Mouse (Mus musculus): ENCODE results near the gene Gm10697. TPM values are rescaled to one million over a fixed set of nuclear protein-coding genes. Genes with fewer than 3 reads are reported as not detected.
"Not testable (repeated sequence)": the region's sequence is repeated elsewhere in the genome, so short reads cannot be mapped to it uniquely, and the experiment has no call there.

Gene Gm10697
- not detected in 2 replicates for polyA plus RNA-seq (2015; fragmentation: Nextera tagmentation; extraction: Ambion mirVana)

DNA sequence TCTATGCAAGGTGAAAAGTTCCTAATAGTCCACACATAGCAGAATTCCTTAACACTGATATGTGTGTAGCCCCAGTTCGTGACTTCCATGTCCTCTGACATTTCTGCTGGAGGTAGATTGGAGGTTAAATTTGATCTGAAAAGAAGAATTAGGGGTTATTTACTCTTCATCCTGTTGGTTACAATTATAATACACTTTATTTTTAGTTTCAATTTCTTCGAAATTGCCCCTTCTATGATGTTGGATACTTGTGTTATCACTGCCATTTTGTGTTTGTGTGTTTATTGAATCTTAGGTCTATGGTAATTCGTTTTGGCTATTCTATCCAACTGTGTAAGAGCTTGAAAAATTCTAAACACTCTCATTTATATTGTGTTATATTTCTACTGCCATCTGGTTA, at the start of gene Gm10697:
Gene Gm10697 (minus strand): TSS at position 101 of the 400 bp plus-strand sequence.
- not testable (repeated sequence) for H3K27me3 ChIP-seq (ENCODE audit: control insufficient read depth, insufficient read depth, low read depth, low read length); H3K36me3 ChIP-seq (ENCODE audit: control insufficient read depth, insufficient read depth); H3K4me3 ChIP-seq (ENCODE audit: low read depth, low read length); H3K4me2 ChIP-seq (ENCODE audit: low read depth, low read length); H3K9ac ChIP-seq (ENCODE audit: low read depth, low read length); ATAC-seq (ENCODE audit: low read depth); H3K4me1 ChIP-seq (ENCODE audit: control insufficient read depth, low read depth, low read length); H3K27ac ChIP-seq (ENCODE audit: low read length); H3K9me3 ChIP-seq (replicated peaks; ENCODE audit: control insufficient read depth, low read length)
- 60% methylated on average over 1 of the region's 3 CpGs for WGBS (ENCODE audit: insufficient replicate concordance)

DNA sequence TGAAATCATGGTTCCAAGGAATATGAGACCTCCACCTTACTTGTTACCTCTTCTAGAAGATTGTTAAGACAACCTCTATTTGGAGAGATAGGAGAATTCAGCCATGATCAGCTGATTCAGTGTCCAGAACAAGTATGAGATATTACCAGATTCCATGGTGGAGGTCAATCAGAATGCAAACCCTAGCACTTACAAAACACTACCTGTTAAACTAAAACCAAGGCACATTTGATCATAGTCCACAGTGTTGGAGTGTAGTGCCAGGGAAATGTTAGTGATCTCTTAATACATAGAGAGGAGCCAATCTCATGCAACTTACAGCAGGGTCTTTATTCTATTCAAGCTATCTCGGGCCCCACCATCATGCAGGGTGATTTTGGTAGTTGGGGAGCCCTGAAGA, 42.6 kb upstream of the Gm10697 start:
- WGBS (ENCODE audit: insufficient replicate concordance), result 16% methylated on average over 1 of the region's 1 CpGs

DNA sequence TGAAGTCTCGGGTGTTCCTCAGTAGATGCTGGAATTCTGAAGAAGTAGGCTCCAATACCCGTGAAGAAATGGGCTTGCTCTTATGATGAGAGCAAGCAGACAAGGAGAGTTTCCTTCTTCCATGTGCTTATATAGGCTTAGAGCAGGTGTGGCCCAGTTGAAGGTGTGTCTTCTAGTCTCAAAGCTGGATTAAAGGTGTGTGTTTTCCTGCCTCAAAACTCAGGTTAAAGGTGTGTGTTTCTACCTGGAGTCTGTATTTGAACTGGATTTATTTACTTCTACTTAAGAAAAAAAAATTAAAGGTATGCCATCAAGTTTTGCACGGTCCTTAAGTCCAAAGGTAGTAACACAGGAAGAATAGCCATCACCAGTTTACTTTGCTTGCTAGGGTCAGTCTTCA, 17.7 kb downstream of the Gm10697 start, which contains the start of gene Gm9125:
Gene Gm9125 (minus strand): TSS at position 101 of the 400 bp plus-strand sequence.
- not testable (repeated sequence) for H3K27ac ChIP-seq (ENCODE audit: low read length)

More for the DNA sequence above, 42.6 kb upstream of the Gm10697 start:
- not testable (repeated sequence) for H3K9me3 ChIP-seq (replicated peaks; ENCODE audit: control insufficient read depth, low read length); H3K36me3 ChIP-seq (ENCODE audit: control insufficient read depth, insufficient read depth); H3K9ac ChIP-seq (ENCODE audit: low read depth, low read length); H3K4me2 ChIP-seq (ENCODE audit: low read depth, low read length); H3K27me3 ChIP-seq (ENCODE audit: control insufficient read depth, insufficient read depth, low read depth, low read length); H3K27ac ChIP-seq (ENCODE audit: low read length); H3K4me1 ChIP-seq (ENCODE audit: control insufficient read depth, low read depth, low read length); ATAC-seq (ENCODE audit: low read depth); H3K4me3 ChIP-seq (ENCODE audit: low read depth, low read length)

DNA sequence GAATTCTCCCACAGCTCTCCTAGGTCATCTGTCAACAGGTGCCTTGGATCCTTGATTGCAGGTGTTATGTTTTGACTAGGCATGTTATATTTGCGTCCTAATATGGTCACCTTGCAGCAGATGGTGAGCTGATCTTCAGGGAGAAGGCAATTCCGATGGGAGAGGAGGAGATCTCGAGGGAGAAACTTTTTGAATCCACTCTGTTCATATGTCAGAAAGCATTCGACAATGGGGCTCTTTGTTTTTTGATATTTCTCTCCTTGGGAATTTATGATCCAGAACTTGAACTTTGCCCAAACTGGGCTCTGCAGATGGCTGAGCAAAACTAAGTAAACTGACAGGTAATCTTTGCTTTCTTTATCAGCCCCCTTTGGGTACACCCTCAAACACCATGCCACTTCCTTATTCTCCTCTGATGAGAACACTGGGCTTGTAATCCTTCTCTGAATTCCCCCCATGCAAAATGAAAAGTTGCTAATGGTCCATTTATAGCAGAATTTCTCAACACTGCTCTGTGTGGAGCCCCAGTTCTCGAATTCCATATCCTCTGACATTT, 22.8 kb downstream of the Gm10697 start:
- not testable (repeated sequence) for ATAC-seq (ENCODE audit: low read depth); H3K9ac ChIP-seq (ENCODE audit: low read depth, low read length); H3K4me1 ChIP-seq (ENCODE audit: control insufficient read depth, low read depth, low read length); H3K27ac ChIP-seq (ENCODE audit: low read length); H3K4me2 ChIP-seq (ENCODE audit: low read depth, low read length); H3K4me3 ChIP-seq (ENCODE audit: low read depth, low read length); H3K9me3 ChIP-seq (replicated peaks; ENCODE audit: control insufficient read depth, low read length); H3K27me3 ChIP-seq (ENCODE audit: control insufficient read depth, insufficient read depth, low read depth, low read length); H3K36me3 ChIP-seq (ENCODE audit: control insufficient read depth, insufficient read depth)
- WGBS (ENCODE audit: insufficient replicate concordance), result no CpG with 5 or more reads among the region's 5 CpGs

More for the DNA sequence above, 17.7 kb downstream of the Gm10697 start, which contains the start of gene Gm9125:
- H3K27me3 ChIP-seq (ENCODE audit: control insufficient read depth, insufficient read depth, low read depth, low read length); H3K9me3 ChIP-seq (replicated peaks; ENCODE audit: control insufficient read depth, low read length); H3K36me3 ChIP-seq (ENCODE audit: control insufficient read depth, insufficient read depth); H3K4me2 ChIP-seq (ENCODE audit: low read depth, low read length); H3K9ac ChIP-seq (ENCODE audit: low read depth, low read length); H3K4me1 ChIP-seq (ENCODE audit: control insufficient read depth, low read depth, low read length); ATAC-seq (ENCODE audit: low read depth); H3K4me3 ChIP-seq (ENCODE audit: low read depth, low read length): not testable (repeated sequence)
- 61% methylated on average over 1 of the region's 3 CpGs for WGBS (ENCODE audit: insufficient replicate concordance)

DNA sequence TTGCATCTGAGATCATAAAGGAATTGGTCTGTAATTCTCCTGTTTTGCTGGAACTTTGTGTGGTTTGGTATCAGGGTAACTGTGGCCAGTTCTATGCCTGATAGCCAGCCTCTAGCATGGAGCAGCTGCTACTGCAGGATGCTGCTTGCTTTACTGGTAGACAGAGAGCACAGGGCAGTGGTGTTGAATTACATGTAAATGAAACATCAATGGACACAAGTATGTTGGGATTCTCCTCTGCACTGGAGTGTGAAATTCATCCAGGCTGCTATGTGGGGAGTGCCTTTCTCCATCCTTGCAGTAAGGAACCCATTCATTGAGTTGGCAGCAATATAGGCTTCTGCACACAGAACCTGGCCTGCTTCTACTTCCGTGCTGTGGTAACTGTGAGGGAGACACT, 34.2 kb downstream of the Gm10697 start:
- not testable (repeated sequence) for H3K4me1 ChIP-seq (ENCODE audit: control insufficient read depth, low read depth, low read length); H3K4me3 ChIP-seq (ENCODE audit: low read depth, low read length); H3K27me3 ChIP-seq (ENCODE audit: control insufficient read depth, insufficient read depth, low read depth, low read length); H3K4me2 ChIP-seq (ENCODE audit: low read depth, low read length); H3K27ac ChIP-seq (ENCODE audit: low read length); ATAC-seq (ENCODE audit: low read depth); H3K9me3 ChIP-seq (replicated peaks; ENCODE audit: control insufficient read depth, low read length); H3K9ac ChIP-seq (ENCODE audit: low read depth, low read length); H3K36me3 ChIP-seq (ENCODE audit: control insufficient read depth, insufficient read depth)
- WGBS (ENCODE audit: insufficient replicate concordance), result 53% methylated on average over 1 of the region's 1 CpGs

DNA sequence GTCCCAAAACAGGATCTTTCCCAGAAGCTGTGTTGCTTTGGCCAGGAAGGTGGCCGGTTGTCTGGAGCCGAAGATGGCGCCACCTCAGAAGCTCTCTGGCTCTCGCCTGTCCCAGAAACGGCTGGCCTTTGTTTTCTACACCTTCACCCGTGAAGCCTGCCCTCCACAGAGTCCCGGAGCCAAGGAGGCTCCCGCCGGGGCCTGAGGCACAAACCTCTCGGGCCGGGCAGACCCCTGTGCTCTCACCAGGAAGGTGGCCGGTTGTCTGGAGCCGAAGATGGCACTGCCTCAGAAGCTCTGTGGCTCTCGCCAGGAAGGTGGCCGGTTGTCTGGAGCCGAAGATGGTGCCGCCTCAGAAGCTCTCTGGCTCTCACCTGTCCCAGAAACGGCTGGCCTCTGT, 38.0 kb downstream of the Gm10697 start:
- H3K27me3 ChIP-seq (ENCODE audit: control insufficient read depth, insufficient read depth, low read depth, low read length); H3K9me3 ChIP-seq (replicated peaks; ENCODE audit: control insufficient read depth, low read length); H3K4me3 ChIP-seq (ENCODE audit: low read depth, low read length); H3K36me3 ChIP-seq (ENCODE audit: control insufficient read depth, insufficient read depth); H3K27ac ChIP-seq (ENCODE audit: low read length); H3K9ac ChIP-seq (ENCODE audit: low read depth, low read length); H3K4me1 ChIP-seq (ENCODE audit: control insufficient read depth, low read depth, low read length); H3K4me2 ChIP-seq (ENCODE audit: low read depth, low read length); ATAC-seq (ENCODE audit: low read depth): not testable (repeated sequence)
- 72% methylated on average over 14 of the region's 18 CpGs for WGBS (ENCODE audit: insufficient replicate concordance)

Other genes with a start within 250 kb of the Gm10697 start
- not detected in 2 replicates for gene Tdpoz3, start 246.6 kb downstream of the Gm10697 start, polyA plus RNA-seq (2015; fragmentation: Nextera tagmentation; extraction: Ambion mirVana)
- gene Gm9117, start 129.1 kb downstream of the Gm10697 start, polyA plus RNA-seq (2015; fragmentation: Nextera tagmentation; extraction: Ambion mirVana), result not detected in 2 replicates
- gene Tdpoz5, start 111.3 kb downstream of the Gm10697 start, polyA plus RNA-seq (2015; fragmentation: Nextera tagmentation; extraction: Ambion mirVana), result not detected in 2 replicates
- not detected in 2 replicates for gene Gm9125, start 17.8 kb downstream of the Gm10697 start, polyA plus RNA-seq (2015; fragmentation: Nextera tagmentation; extraction: Ambion mirVana)
- gene Gm10696, start 105.5 kb upstream of the Gm10697 start, polyA plus RNA-seq (2015; fragmentation: Nextera tagmentation; extraction: Ambion mirVana), result not detected in 2 replicates
- not detected in 2 replicates for gene Gm5286, start 124.1 kb upstream of the Gm10697 start, polyA plus RNA-seq (2015; fragmentation: Nextera tagmentation; extraction: Ambion mirVana)
- not detected in 2 replicates for gene Gm4778, start 191.4 kb upstream of the Gm10697 start, polyA plus RNA-seq (2015; fragmentation: Nextera tagmentation; extraction: Ambion mirVana)
- gene Them4, start 237.4 kb upstream of the Gm10697 start, polyA plus RNA-seq (2015; fragmentation: Nextera tagmentation; extraction: Ambion mirVana), result 4.4 and 4.6 TPM in 2 replicates

All from liver, embryonic 16.5 days (tissue).